Mouse (Mus musculus): ENCODE data around the gene Mief2. TPM values are rescaled to one million over a fixed set of nuclear protein-coding genes. Genes with fewer than 3 reads are reported as not detected.

Mief2 gene
- 11.2 and 13.2 TPM in 2 replicates for polyA plus RNA-seq (2015; fragmentation: Nextera tagmentation; extraction: Ambion mirVana)

- Histone ChIP-seq H3K36me3 (ENCODE audit: control insufficient read depth, insufficient read depth, low read length) (peaks cover 13% of the 10 kb centered on the region; the same call in 1 of the 2 replicates), H3K4me1 (ENCODE audit: control insufficient read depth, insufficient read depth, low read length) (peaks cover 22% of the 10 kb centered on the region), H3K4me2 (ENCODE audit: low read depth, low read length) (peak within 1 kb of the TSS; percentile 67), H3K9me3 (replicated peaks; ENCODE audit: control insufficient read depth, low read length) (no peaks in the 10 kb centered on the region), H3K27me3 (ENCODE audit: control insufficient read depth, insufficient read depth, low read length) (no peaks in the 10 kb centered on the region), H3K27ac (ENCODE audit: low read length) (peak within 1 kb of the TSS; percentile 89), H3K9ac (ENCODE audit: low read length) (peak within 1 kb of the TSS; percentile 94), H3K4me3 (replicated peaks; ENCODE audit: low read length) (peak within 1 kb of the TSS; percentile 90)
- under 1% methylated on average over 44 of the region's 44 CpGs for WGBS
- peak; percentile 92 for ATAC-seq (ENCODE audit: insufficient read depth, low FRiP score)
Measured at GRCm38 (mm10) chr11:60728260-60728761, at the start of gene Mief2. Gene Mief2 (plus strand): TSS chr11:60728398.

DNA sequence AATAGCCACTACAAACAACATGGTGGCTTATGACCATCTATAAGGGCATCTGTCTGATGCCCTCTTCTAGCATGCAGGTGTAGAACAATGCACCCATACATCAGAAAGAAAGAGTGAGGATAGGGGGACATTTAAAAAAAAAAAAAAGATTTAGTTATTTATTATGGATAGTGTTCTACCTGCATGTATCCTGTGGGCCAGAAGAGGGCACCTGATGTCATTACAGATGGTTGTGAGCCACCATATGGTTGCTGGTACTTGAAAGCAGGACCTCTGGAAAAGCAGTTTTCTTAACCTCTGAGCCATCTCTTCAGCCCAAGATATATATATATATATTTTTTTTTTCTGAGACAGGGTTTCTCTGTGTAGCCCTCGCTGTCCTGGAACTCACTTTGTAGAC, 32.0 kb upstream of the Mief2 start:
- no peaks in the 10 kb centered on the region for H3K9me3 ChIP-seq (replicated peaks; ENCODE audit: control insufficient read depth, low read length)
- H3K4me1 ChIP-seq (ENCODE audit: control insufficient read depth, insufficient read depth, low read length): peaks cover 16% of the 10 kb centered on the region
- no peak overlapping the region for H3K27ac ChIP-seq (ENCODE audit: low read length)
- H3K27me3 ChIP-seq (ENCODE audit: control insufficient read depth, insufficient read depth, low read length): no peaks in the 10 kb centered on the region
- no peak overlapping the region for H3K9ac ChIP-seq (ENCODE audit: low read length)
- 74% methylated on average over 1 of the region's 1 CpGs for WGBS
- no peaks in the 10 kb centered on the region for H3K36me3 ChIP-seq (ENCODE audit: control insufficient read depth, insufficient read depth, low read length)
- no peak overlapping the region for H3K4me2 ChIP-seq (ENCODE audit: low read depth, low read length)
- no peak for ATAC-seq (ENCODE audit: insufficient read depth, low FRiP score)
- no peak overlapping the region for H3K4me3 ChIP-seq (replicated peaks; ENCODE audit: low read length)

- no peak overlapping the region for H3K27ac ChIP-seq (ENCODE audit: low read length)
- H3K4me1 ChIP-seq (ENCODE audit: control insufficient read depth, insufficient read depth, low read length): peaks cover 17% of the 10 kb centered on the region
- H3K27me3 ChIP-seq (ENCODE audit: control insufficient read depth, insufficient read depth, low read length): no peaks in the 10 kb centered on the region
- H3K9me3 ChIP-seq (replicated peaks; ENCODE audit: control insufficient read depth, low read length): no peaks in the 10 kb centered on the region
- no peaks in the 10 kb centered on the region for H3K36me3 ChIP-seq (ENCODE audit: control insufficient read depth, insufficient read depth, low read length)
- no peak overlapping the region for H3K4me3 ChIP-seq (replicated peaks; ENCODE audit: low read length)
- no peak for ATAC-seq (ENCODE audit: insufficient read depth, low FRiP score)
- H3K9ac ChIP-seq (ENCODE audit: low read length): no peak overlapping the region
- no peak overlapping the region for H3K4me2 ChIP-seq (ENCODE audit: low read depth, low read length)
- 65% methylated on average over 2 of the region's 2 CpGs for WGBS
Measured at GRCm38 (mm10) chr11:60697561-60697960, 30.6 kb upstream of the Mief2 start.

DNA sequence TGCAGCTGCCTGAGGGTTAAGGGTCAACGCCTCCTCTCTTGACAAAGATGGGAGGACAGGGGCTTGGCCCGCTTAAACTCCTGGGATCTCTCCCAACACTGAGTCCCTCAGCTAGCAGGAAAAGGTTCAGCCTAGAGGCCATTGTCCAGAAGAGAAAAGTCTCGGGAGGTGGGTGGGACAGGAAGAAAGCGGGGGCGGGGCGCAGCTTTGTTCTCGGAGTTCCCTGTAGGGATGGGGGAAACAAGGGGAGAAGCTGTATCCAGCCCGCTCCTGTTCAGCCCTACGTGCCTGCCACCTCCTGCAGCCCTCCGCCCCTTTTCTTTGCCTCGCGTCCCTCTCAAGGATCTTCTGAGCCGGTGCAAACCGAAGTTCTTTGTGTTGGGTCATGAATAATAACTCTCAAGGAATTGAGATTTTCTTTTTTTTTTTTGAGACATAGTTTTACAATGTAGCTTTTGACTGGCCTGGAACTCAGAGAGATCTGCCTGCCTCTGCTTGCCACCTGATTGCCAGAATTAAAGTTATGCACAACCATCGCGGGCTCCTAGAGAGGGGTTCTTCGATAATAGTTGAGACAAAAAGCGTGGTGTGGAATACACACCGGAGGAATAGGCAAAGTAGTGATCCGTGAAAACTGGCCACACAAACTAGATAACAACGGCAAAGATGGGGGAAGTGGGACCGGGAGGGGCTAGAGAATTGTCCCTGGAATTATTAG, 29.2 kb upstream of the Mief2 start:
- 4% methylated on average over 22 of the region's 22 CpGs for WGBS
- Histone ChIP-seq H3K4me3 (replicated peaks; ENCODE audit: low read length) (peak overlapping the region; percentile 91), H3K4me1 (ENCODE audit: control insufficient read depth, insufficient read depth, low read length) (peaks cover 17% of the 10 kb centered on the region), H3K27me3 (ENCODE audit: control insufficient read depth, insufficient read depth, low read length) (no peaks in the 10 kb centered on the region), H3K4me2 (ENCODE audit: low read depth, low read length) (peak overlapping the region; percentile 60), H3K27ac (ENCODE audit: low read length) (peak overlapping the region; percentile 76), H3K9me3 (replicated peaks; ENCODE audit: control insufficient read depth, low read length) (no peaks in the 10 kb centered on the region), H3K9ac (ENCODE audit: low read length) (peak overlapping the region; percentile 96), H3K36me3 (ENCODE audit: control insufficient read depth, insufficient read depth, low read length) (no peaks in the 10 kb centered on the region)
- ATAC-seq (ENCODE audit: insufficient read depth, low FRiP score): peak; percentile 47

DNA sequence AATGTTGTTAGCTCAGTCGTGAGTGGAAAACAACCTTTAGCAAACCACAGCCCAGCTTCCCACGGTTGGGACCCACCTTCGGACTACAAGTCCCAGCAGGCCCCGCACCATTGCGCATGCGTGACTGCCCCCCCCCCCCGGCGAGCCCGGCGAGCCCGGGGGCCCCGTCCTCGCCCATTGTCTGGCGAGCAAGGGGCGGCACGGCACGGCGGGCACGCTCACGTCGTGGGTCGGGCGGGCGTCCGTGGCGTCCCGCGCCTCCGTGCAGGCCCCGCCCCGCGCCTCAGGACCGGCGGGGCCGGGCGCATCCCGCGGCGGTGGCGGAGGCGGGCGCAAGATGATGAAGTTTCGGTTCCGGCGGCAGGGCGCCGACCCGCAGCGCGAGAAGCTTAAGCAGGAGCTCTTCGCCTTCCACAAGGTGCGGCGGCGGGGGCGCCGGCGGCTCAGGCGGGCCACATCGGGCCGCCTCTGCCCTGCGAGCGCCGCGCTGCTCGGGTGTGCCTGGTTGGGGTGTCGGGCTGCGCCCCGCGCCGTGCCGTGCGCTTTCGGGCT, 28.6 kb upstream of the Mief2 start, which contains the start of gene Llgl1:
Llgl1 (plus strand) TSS at position 200 of the 552 bp plus-strand sequence.
- peak; percentile 90 for ATAC-seq (ENCODE audit: insufficient read depth, low FRiP score)
- WGBS: under 1% methylated on average over 60 of the region's 73 CpGs

GRCm38 (mm10) chr11:60700320-60701185, 27.6 kb upstream of the Mief2 start:
- Histone ChIP-seq H3K27me3 (ENCODE audit: control insufficient read depth, insufficient read depth, low read length) (no peaks in the 10 kb centered on the region), H3K9me3 (replicated peaks; ENCODE audit: control insufficient read depth, low read length) (no peaks in the 10 kb centered on the region), H3K9ac (ENCODE audit: low read length) (peak overlapping the region; percentile 96), H3K27ac (ENCODE audit: low read length) (no peak overlapping the region), H3K36me3 (ENCODE audit: control insufficient read depth, insufficient read depth, low read length) (no peaks in the 10 kb centered on the region), H3K4me3 (replicated peaks; ENCODE audit: low read length) (peak overlapping the region; percentile 91), H3K4me2 (ENCODE audit: low read depth, low read length) (peak overlapping the region; percentile 89), H3K4me1 (ENCODE audit: control insufficient read depth, insufficient read depth, low read length) (peaks cover 17% of the 10 kb centered on the region)
- WGBS: 23% methylated on average over 12 of the region's 12 CpGs
- no peak for ATAC-seq (ENCODE audit: insufficient read depth, low FRiP score)

More for the DNA sequence above, 28.6 kb upstream of the Mief2 start, which contains the start of gene Llgl1:
- no peaks in the 10 kb centered on the region for H3K27me3 ChIP-seq (ENCODE audit: control insufficient read depth, insufficient read depth, low read length)
- no peaks in the 10 kb centered on the region for H3K36me3 ChIP-seq (ENCODE audit: control insufficient read depth, insufficient read depth, low read length)
- peak within 1 kb of the TSS; percentile 89 for H3K4me2 ChIP-seq (ENCODE audit: low read depth, low read length)
- peak within 1 kb of the TSS; percentile 76 for H3K27ac ChIP-seq (ENCODE audit: low read length)
- peaks cover 17% of the 10 kb centered on the region for H3K4me1 ChIP-seq (ENCODE audit: control insufficient read depth, insufficient read depth, low read length)
- peak within 1 kb of the TSS; percentile 91 for H3K4me3 ChIP-seq (replicated peaks; ENCODE audit: low read length)
- H3K9ac ChIP-seq (ENCODE audit: low read length): peak within 1 kb of the TSS; percentile 96
- no peaks in the 10 kb centered on the region for H3K9me3 ChIP-seq (replicated peaks; ENCODE audit: control insufficient read depth, low read length)

DNA sequence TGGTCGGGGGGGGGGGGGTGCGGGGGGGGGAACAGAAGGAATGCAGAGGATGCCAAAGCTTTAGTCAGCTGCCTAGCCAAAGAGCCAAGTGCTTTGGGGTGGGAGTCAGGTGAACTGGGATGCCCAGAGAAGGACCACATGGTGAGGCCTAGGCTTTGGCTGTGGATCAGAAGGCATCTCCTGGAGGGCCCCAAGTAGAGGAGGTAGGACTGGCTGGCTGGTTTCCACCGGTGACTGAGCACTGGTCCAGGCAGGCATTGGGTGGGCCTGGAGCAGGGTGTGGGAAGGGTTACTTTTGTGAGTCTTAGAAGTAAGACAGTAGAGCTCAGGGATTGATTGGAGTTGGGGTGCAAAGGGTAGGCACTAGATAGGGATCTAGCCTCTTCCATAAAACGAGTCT, 26.6 kb upstream of the Mief2 start:
- WGBS: 50% methylated on average over 4 of the region's 4 CpGs
- Histone ChIP-seq H3K4me1 (ENCODE audit: control insufficient read depth, insufficient read depth, low read length) (peaks cover 17% of the 10 kb centered on the region), H3K4me2 (ENCODE audit: low read depth, low read length) (no peak overlapping the region), H3K9me3 (replicated peaks; ENCODE audit: control insufficient read depth, low read length) (no peaks in the 10 kb centered on the region), H3K27me3 (ENCODE audit: control insufficient read depth, insufficient read depth, low read length) (no peaks in the 10 kb centered on the region), H3K36me3 (ENCODE audit: control insufficient read depth, insufficient read depth, low read length) (no peaks in the 10 kb centered on the region; the same call in 1 of the 2 replicates), H3K27ac (ENCODE audit: low read length) (no peak overlapping the region), H3K9ac (ENCODE audit: low read length) (no peak overlapping the region), H3K4me3 (replicated peaks; ENCODE audit: low read length) (no peak overlapping the region)
- no peak for ATAC-seq (ENCODE audit: insufficient read depth, low FRiP score)

GRCm38 (mm10) chr11:60703131-60703530, 25.1 kb upstream of the Mief2 start:
- no peak overlapping the region for H3K4me3 ChIP-seq (replicated peaks; ENCODE audit: low read length)
- no peak overlapping the region for H3K4me2 ChIP-seq (ENCODE audit: low read depth, low read length)
- H3K9ac ChIP-seq (ENCODE audit: low read length): no peak overlapping the region
- peaks cover 22% of the 10 kb centered on the region for H3K4me1 ChIP-seq (ENCODE audit: control insufficient read depth, insufficient read depth, low read length)
- no peaks in the 10 kb centered on the region for H3K9me3 ChIP-seq (replicated peaks; ENCODE audit: control insufficient read depth, low read length)
- no peak overlapping the region for H3K27ac ChIP-seq (ENCODE audit: low read length)
- ATAC-seq (ENCODE audit: insufficient read depth, low FRiP score): no peak
- no peaks in the 10 kb centered on the region for H3K27me3 ChIP-seq (ENCODE audit: control insufficient read depth, insufficient read depth, low read length)
- WGBS: 58% methylated on average over 4 of the region's 4 CpGs
- H3K36me3 ChIP-seq (ENCODE audit: control insufficient read depth, insufficient read depth, low read length): peaks cover 3% of the 10 kb centered on the region

Measured in stomach, embryonic 16.5 days (tissue).